ENCODE assay signal across 22 mouse cellular contexts in genomic region chr2:84274038-84274724, GRCm38 (mm10).
DNase-seq lines count a peak whose midpoint lies in the region; ATAC-seq and TF ChIP-seq lines count a peak whose summit lies in the region.
"Had no signal": no experiment of that assay in that cellular context is flagged by ENCODE, and none has a peak within 500 bp of the region (broad histone marks: within the 10 kb centered on the region; RNA-seq: fewer than 3 reads in every experiment).

No protein-coding gene starts in this region.

- H3K27me3 ChIP-seq in stomach, embryonic 14.5 days (ENCODE audit: control insufficient read depth, insufficient read depth, low read length) = no peaks in the 10 kb centered on the region
- H3K27me3 ChIP-seq in stomach, postnatal 0 days (ENCODE audit: control insufficient read depth, insufficient read depth, low read length) = no peaks in the 10 kb centered on the region
- no peaks in the 10 kb centered on the region for H3K27me3 ChIP-seq in stomach, embryonic 15.5 days (replicated peaks)
- H3K27me3 ChIP-seq: CH12.LX; embryonic facial prominence, embryonic 13.5 days; forebrain, embryonic 13.5 days; heart, embryonic 15.5 days had no signal

- 0 out of 2 replicates have a peak overlapping the region, but pooled peaks have one; percentile 10 for H3K27ac ChIP-seq in stomach, embryonic 14.5 days (ENCODE audit: low read length)
- H3K27ac ChIP-seq in stomach, postnatal 0 days (replicated peaks) = no peak overlapping the region
- H3K27ac ChIP-seq in stomach, embryonic 15.5 days = peak overlapping the region; percentile 12; the same call in 1 of the 2 replicates
- H3K27ac ChIP-seq: embryonic facial prominence, embryonic 13.5 days; forebrain, embryonic 13.5 days; heart, adult 2 months; heart, embryonic 15.5 days; hindbrain, embryonic 10.5 days had no signal

- no peak overlapping the region for H3K9ac ChIP-seq in stomach, embryonic 14.5 days (replicated peaks; ENCODE audit: low read depth, low read length)
- H3K9ac ChIP-seq in stomach, postnatal 0 days (ENCODE audit: low read length) = no peak overlapping the region
- H3K9ac ChIP-seq in stomach, embryonic 15.5 days = no peak overlapping the region
- H3K9ac ChIP-seq: embryonic facial prominence, embryonic 13.5 days; forebrain, embryonic 13.5 days; forebrain, postnatal 0 days; heart, embryonic 15.5 days had no signal

- no peaks in the 10 kb centered on the region for H3K36me3 ChIP-seq in stomach, embryonic 14.5 days (ENCODE audit: control insufficient read depth, insufficient read depth, low read length)
- H3K36me3 ChIP-seq in stomach, postnatal 0 days (ENCODE audit: control insufficient read depth, insufficient read depth, low read length) = no peaks in the 10 kb centered on the region
- no peaks in the 10 kb centered on the region for H3K36me3 ChIP-seq in stomach, embryonic 15.5 days
- H3K36me3 ChIP-seq: embryonic facial prominence, embryonic 13.5 days; heart, embryonic 15.5 days; hindbrain, embryonic 10.5 days had no signal

- peak; percentile 57 for DNase-seq in lung, postnatal 25 days (ENCODE audit: low spot score)
- DNase-seq in lung, postnatal 4 days = no peak
- DNase-seq in stomach, postnatal 0 days (ENCODE audit: low spot score) = no peak
- DNase-seq in layer of hippocampus, postnatal 36 days = no peak
- DNase-seq: adrenal gland, adult 2 months; adrenal gland, postnatal 25 days; cerebellum, adult 18-20 months; cerebellum, adult 9-11 months; cerebellum, postnatal 36 days; forebrain, postnatal 0 days; gastrocnemius, postnatal 14 days; heart, adult 2 months; heart, postnatal 14 days had no signal

- H3K4me3 ChIP-seq in stomach, embryonic 14.5 days (ENCODE audit: low read depth, low read length) = no peak overlapping the region
- no peak overlapping the region for H3K4me3 ChIP-seq in stomach, postnatal 0 days (ENCODE audit: low read depth, low read length)
- H3K4me3 ChIP-seq in stomach, embryonic 15.5 days (replicated peaks) = no peak overlapping the region
- H3K4me3 ChIP-seq: embryonic facial prominence, embryonic 13.5 days; forebrain, embryonic 13.5 days; heart, adult 2 months; heart, embryonic 15.5 days; hindbrain, embryonic 10.5 days had no signal

- no peaks in the 10 kb centered on the region for H3K9me3 ChIP-seq in stomach, embryonic 14.5 days (ENCODE audit: control insufficient read depth, low read depth, low read length)
- no peaks in the 10 kb centered on the region for H3K9me3 ChIP-seq in stomach, postnatal 0 days (ENCODE audit: control insufficient read depth, low read length)
- H3K9me3 ChIP-seq in stomach, embryonic 15.5 days = no peaks in the 10 kb centered on the region
- H3K9me3 ChIP-seq: embryonic facial prominence, embryonic 13.5 days; forebrain, embryonic 13.5 days; heart, embryonic 15.5 days; hindbrain, embryonic 10.5 days had no signal

- no peak overlapping the region for H3K4me2 ChIP-seq in stomach, embryonic 14.5 days (replicated peaks; ENCODE audit: low read depth, low read length)
- no peak overlapping the region for H3K4me2 ChIP-seq in stomach, postnatal 0 days (replicated peaks; ENCODE audit: low read depth)
- H3K4me2 ChIP-seq in stomach, embryonic 15.5 days = no peak overlapping the region
- H3K4me2 ChIP-seq: embryonic facial prominence, embryonic 13.5 days; forebrain, embryonic 13.5 days; heart, embryonic 11.5 days; heart, embryonic 15.5 days had no signal

- no peaks in the 10 kb centered on the region for H3K4me1 ChIP-seq in stomach, embryonic 14.5 days (ENCODE audit: control insufficient read depth, insufficient read depth, low read length)
- no peaks in the 10 kb centered on the region for H3K4me1 ChIP-seq in stomach, postnatal 0 days (replicated peaks; ENCODE audit: control insufficient read depth, insufficient read depth)
- no peaks in the 10 kb centered on the region for H3K4me1 ChIP-seq in stomach, embryonic 15.5 days
- H3K4me1 ChIP-seq: embryonic facial prominence, embryonic 13.5 days; forebrain, embryonic 13.5 days; heart, embryonic 15.5 days; hindbrain, embryonic 10.5 days had no signal

- no peak for ATAC-seq in stomach, embryonic 14.5 days (ENCODE audit: insufficient number of reproducible peaks, insufficient read depth, low FRiP score, low read depth)
- ATAC-seq in stomach, postnatal 0 days (ENCODE audit: low FRiP score, low TSS enrichment) = no peak
- ATAC-seq in stomach, embryonic 15.5 days (ENCODE audit: insufficient read depth, low FRiP score, low read depth) = 0 out of 2 replicates have a peak, but pooled peaks have one; percentile 39
- ATAC-seq: forebrain, embryonic 13.5 days; forebrain, postnatal 0 days; Patski had no signal

- 57% methylated on average over 6 of the region's 6 CpGs for WGBS in stomach, embryonic 14.5 days
- 50% methylated on average over 6 of the region's 6 CpGs for WGBS in stomach, postnatal 0 days
- 59% methylated on average over 6 of the region's 6 CpGs for WGBS in stomach, embryonic 15.5 days

- no peak for TF ChIP-seq EP300 in stomach, postnatal 0 days (optimal IDR thresholded peaks at IDR 0.05)

- no peak for TF ChIP-seq CTCF in stomach, postnatal 0 days (IDR thresholded peaks at IDR 0.05; ENCODE audit: low read depth)
